Mouse (Mus musculus): ENCODE measurements around the gene Mogs. TPM values are rescaled to one million over a fixed set of nuclear protein-coding genes. Genes with fewer than 3 reads are reported as not detected.

Gene Mogs
- total RNA-seq, 2 experiments from 2014 or later = 28.6 to 29.5 TPM

GRCm38 (mm10) chr6:83077630-83078323 is 37.5 kb upstream of the Mogs start, which contains the start of gene Pcgf1:
Pcgf1 (plus strand) TSS chr6:83077869.
- H3K4me3 ChIP-seq = peak within 1 kb of the TSS; percentile 84
- DNase-seq (ENCODE audit: extremely low spot score in 1 of 2, low spot score in 2 of 2) = peak; percentile 39 to 56
- intact Hi-C loops (cut with DNase I) = loop anchor here (1.0 to 10.0 kb wide), 4 partner anchors 23 to 637 kb away; partner anchors contain the start of genes Aup1, Ccdc142, Gm42688 and Vax2
- H3K27ac ChIP-seq = peak within 1 kb of the TSS; percentile 100
- TF ChIP-seq CTCF (IDR thresholded peaks at IDR 0.05) = no peak

GRCm38 (mm10) chr6:83078324-83078858 is 36.9 kb upstream of the Mogs start:
- Histone ChIP-seq H3K27ac (peak overlapping the region; percentile 100), H3K4me3 (peak overlapping the region; percentile 84)
- peak; percentile 63 for TF ChIP-seq CTCF (IDR thresholded peaks at IDR 0.05)
- peak; percentile 99 for DNase-seq (ENCODE audit: extremely low spot score in 1 of 2, low spot score in 2 of 2)
- intact Hi-C loops (cut with DNase I) = loop anchor here (1.0 to 10.0 kb wide), 4 partner anchors 22 to 636 kb away; partner anchors contain the start of genes Aup1, Ccdc142, Gm42688 and Vax2

GRCm38 (mm10) chr6:83080210-83080609 is 35.1 kb upstream of the Mogs start:
- intact Hi-C loops (cut with DNase I) = no loop called here

GRCm38 (mm10) chr6:83083497-83083896 is 31.8 kb upstream of the Mogs start:
- Histone ChIP-seq H3K27ac (no peak overlapping the region), H3K4me3 (no peak overlapping the region)
- intact Hi-C loops (cut with DNase I) = no loop called here
- DNase-seq (ENCODE audit: extremely low spot score in 1 of 2, low spot score in 2 of 2) = no peak
- TF ChIP-seq CTCF (IDR thresholded peaks at IDR 0.05) = no peak

More at GRCm38 (mm10) chr6:83080210-83080609, 35.1 kb upstream of the Mogs start:
- no peak for DNase-seq (ENCODE audit: extremely low spot score in 1 of 2, low spot score in 2 of 2)
- Histone ChIP-seq H3K27ac (no peak overlapping the region), H3K4me3 (no peak overlapping the region)
- TF ChIP-seq CTCF (IDR thresholded peaks at IDR 0.05) = no peak

- H3K27ac ChIP-seq = no peak overlapping the region
- intact Hi-C loops (cut with DNase I) = no loop called here
- DNase-seq (ENCODE audit: extremely low spot score in 1 of 2, low spot score in 2 of 2) = no peak
- TF ChIP-seq CTCF (IDR thresholded peaks at IDR 0.05) = no peak
- no peak overlapping the region for H3K4me3 ChIP-seq
Observed at GRCm38 (mm10) chr6:83084477-83084876, 30.8 kb upstream of the Mogs start.

- DNase-seq (ENCODE audit: extremely low spot score in 1 of 2, low spot score in 2 of 2) = no peak
- no peak within 1 kb of the TSS for H3K4me3 ChIP-seq
- intact Hi-C loops (cut with DNase I) = no loop called here
Observed at GRCm38 (mm10) chr6:83086121-83087035, 28.9 kb upstream of the Mogs start, which contains the start of gene Lbx2. Lbx2 (plus strand) TSS chr6:83086367.

GRCm38 (mm10) chr6:83087205-83087925 is 27.9 kb upstream of the Mogs start:
- no peak overlapping the region for H3K27ac ChIP-seq
- intact Hi-C loops (cut with DNase I) = no loop called here
- no peak for TF ChIP-seq CTCF (IDR thresholded peaks at IDR 0.05)
- no peak for DNase-seq (ENCODE audit: extremely low spot score in 1 of 2, low spot score in 2 of 2)
- H3K4me3 ChIP-seq = peak overlapping the region; percentile 23; the same call in 1 of the 2 replicates

More at GRCm38 (mm10) chr6:83086121-83087035, 28.9 kb upstream of the Mogs start, which contains the start of gene Lbx2:
- H3K27ac ChIP-seq = no peak within 1 kb of the TSS
- no peak for TF ChIP-seq CTCF (IDR thresholded peaks at IDR 0.05)

DNA sequence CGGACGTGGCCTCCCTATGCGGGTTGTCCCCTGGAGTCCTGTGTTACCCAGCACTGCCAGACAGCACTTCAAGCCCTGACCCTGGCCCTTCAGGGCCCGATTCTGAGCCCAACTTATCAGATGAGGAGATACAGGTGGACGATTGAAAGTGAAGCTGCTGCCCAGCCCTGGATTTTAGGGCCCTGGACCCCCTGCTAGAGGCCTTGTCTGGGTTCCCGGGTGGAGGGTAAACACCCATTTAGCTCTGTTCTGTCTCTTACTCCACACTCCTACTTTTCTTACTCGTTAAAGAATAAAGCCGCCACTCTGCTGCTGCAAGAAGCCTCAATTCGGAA is 27.4 kb upstream of the Mogs start:
- TF ChIP-seq CTCF (IDR thresholded peaks at IDR 0.05) = no peak
- intact Hi-C loops (cut with DNase I) = no loop called here
- Histone ChIP-seq H3K4me3 (peak overlapping the region; percentile 23; the same call in 1 of the 2 replicates), H3K27ac (no peak overlapping the region)
- DNase-seq (ENCODE audit: extremely low spot score in 1 of 2, low spot score in 2 of 2) = no peak

DNA sequence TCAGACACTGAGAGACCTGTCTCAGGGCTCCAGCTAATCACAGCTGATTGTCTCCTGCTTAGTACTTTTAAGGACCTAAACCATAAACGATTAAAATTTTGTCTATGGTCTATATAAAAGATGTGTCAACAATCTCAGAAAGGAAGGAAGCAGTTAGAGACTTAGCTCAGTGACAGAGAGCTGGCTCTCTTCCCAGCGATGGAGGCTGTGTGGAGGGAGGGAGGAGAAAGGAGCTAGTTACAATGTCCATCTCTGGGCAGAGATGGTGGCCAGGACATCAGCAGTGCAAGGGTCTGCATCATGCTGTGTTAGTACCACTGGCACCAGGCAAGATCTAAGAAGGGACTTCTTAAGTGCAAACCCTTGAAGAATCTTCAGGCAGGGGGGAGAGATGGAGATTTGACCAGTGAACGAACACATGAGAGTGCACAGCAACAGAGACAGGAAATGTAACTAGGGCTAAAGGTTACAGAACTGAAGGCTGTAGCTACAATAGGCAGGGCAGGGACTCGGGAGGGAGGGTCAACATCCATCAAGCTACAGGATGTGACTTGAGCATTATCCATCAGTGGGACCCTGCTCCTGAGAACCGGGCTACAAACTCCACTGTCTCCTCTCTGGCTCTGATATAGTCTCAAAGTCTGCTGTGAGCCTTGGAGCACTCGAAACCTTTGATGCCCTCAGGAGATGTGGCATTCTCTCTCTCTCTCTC is 22.7 kb upstream of the Mogs start:
- H3K27ac ChIP-seq = no peak overlapping the region
- DNase-seq (ENCODE audit: extremely low spot score in 1 of 2, low spot score in 2 of 2) = no peak
- H3K4me3 ChIP-seq = no peak overlapping the region
- intact Hi-C loops (cut with DNase I) = no loop called here
- no peak for TF ChIP-seq CTCF (IDR thresholded peaks at IDR 0.05)

- intact Hi-C loops (cut with DNase I) = no loop called here
- no peak overlapping the region for H3K27ac ChIP-seq
- H3K4me3 ChIP-seq = no peak overlapping the region
- no peak for TF ChIP-seq CTCF (IDR thresholded peaks at IDR 0.05)
- no peak for DNase-seq (ENCODE audit: extremely low spot score in 1 of 2, low spot score in 2 of 2)
Observed at GRCm38 (mm10) chr6:83095968-83096367, 19.3 kb upstream of the Mogs start.

DNA sequence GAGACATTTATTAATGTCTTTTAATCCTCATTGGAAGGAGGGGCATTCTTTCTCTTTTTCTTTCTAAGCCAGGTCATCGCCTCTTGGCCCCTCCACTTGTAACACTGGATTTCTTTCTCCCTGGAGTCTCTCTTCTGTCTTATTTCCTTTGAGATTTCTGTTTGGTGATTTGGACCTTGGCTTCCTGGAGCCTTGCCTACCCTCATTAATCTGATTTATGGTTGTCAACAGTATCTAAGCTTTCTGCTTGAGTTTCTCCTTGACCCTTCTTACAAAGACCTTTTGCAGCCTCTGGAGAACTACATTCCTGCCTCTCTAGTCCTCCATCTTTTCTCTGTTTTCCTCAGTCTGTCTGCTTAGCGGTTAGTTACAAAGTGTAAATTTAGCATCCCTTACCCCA is 16.9 kb upstream of the Mogs start:
- H3K27ac ChIP-seq = no peak overlapping the region
- TF ChIP-seq CTCF (IDR thresholded peaks at IDR 0.05) = no peak
- no peak for DNase-seq (ENCODE audit: extremely low spot score in 1 of 2, low spot score in 2 of 2)
- H3K4me3 ChIP-seq = no peak overlapping the region
- intact Hi-C loops (cut with DNase I) = no loop called here

All from left cerebral cortex, adult 2 months (tissue).